Mouse (Mus musculus): Measurements from ENCODE around the gene Hoxd12.

Gene Hoxd12

DNA sequence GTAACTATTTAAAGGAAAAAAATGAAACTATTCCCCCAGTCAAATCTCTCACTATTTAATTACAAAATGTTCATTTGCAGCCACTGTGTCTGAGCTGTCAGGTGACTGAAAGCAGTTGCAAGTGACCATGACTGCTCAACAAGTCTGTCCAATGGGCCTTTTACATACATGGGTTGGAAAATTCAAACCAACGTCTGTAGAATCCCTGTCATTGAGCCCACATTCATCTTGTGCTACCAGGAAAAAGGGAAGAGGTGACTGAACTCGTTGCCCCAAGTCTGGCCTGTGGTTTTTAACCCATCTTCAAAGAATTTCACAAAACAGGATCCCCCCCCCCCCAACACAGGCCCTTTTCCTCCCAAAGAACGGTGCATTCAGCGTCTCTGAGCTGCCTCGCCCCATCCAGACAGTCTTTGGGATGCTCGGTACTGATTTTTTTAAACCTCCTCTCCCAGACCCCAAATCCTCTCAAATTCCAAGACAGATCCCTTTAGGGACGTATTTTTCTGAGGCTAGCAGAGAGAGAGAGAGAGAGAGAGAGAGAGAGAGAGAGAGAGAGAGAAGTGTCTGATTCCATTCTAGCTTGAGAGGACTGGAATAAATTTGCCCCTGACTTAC is 21.1 kb downstream of the Hoxd12 start:
- no peak for DNase-seq (ENCODE audit: low spot score in 2 of 2)

DNA sequence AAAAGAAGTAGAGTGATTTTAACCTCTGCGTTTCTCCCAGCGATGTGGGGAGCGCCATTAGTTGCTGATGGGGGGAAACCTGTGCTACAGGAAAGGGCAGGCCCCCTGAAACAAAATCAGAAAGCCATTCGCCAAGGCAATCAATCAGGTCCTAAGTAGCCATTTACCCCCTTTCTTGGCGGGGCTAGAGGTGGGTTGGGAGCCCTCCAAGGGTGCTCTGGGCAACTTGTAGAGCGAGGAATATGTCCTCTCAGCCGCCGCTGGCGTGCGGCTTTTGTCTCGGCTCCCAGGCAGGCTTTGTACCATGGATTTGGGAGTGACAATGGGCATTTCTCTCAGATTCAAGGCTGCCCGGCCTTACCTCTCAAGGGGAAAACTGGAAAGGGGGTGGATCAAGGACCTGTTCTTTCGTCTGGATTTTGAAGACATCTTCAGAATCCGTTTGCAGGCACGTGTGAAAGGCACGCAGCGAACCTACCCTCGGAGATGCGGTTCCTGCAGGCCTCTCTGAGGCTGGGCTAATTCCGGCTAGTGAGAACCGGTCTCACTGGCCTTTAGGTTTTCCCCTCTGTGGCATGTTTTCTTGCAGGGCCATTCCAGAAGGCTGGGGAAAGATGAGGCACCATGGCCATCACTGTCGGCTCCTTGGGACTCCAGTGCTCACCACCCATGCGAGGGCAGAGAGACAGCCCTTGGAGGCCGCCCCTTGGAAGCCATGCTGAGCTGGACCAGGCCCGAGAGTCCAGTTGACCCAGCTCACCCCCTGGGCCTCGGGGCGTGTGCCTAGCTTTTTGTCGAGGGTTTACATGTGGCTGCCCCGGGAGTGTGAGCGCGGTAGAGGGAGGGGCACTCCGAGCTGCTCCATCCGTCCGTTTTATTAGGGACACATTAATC is 21.9 kb downstream of the Hoxd12 start:
- no peak for DNase-seq (ENCODE audit: low spot score in 2 of 2)

GRCm38 (mm10) chr2:74697567-74698121 is 22.8 kb downstream of the Hoxd12 start, which contains the start of gene Hoxd9:
TSS of gene Hoxd9 (plus strand) at chr2:74697727.
- DNase-seq (ENCODE audit: low spot score in 2 of 2), result no peak

DNA sequence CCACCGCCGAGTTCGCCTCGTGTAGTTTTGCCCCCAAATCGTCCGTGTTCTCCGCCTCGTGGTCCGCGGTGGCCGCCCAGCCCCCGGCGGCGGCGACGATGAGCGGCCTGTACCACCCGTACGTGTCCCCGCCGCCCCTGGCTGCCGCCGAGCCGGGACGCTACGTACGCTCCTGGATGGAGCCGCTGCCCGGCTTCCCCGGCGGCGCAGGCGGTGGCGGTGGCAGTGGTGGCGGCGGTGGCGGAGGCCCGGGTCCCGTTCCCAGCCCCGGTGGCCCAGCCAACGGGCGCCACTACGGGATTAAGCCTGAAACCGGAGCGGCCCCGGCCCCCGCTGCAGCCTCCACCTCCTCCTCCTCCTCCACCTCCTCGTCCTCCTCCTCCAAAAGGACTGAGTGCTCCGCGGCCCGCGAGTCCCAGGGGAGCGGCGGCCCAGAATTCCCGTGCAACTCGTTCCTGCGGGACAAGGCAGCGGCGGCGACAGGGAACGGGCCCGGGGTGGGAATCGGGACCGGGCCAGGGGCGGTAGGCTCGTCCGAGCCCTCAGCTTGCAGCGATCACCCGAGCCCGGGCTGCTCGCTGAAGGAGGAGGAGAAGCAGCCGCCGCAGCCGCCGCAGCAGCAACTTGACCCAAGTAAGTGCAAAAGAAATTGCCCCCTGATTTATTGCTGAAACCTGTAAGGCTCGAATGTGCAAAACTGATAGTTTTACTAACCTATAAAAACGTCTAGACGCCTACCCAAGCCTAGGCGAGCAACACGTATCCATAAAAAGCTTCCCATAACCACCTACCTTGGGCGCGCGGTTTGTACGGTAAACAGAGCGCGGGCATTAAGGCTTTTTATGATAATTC is 23.6 kb downstream of the Hoxd12 start:
- DNase-seq (ENCODE audit: low spot score in 2 of 2), result no peak

DNA sequence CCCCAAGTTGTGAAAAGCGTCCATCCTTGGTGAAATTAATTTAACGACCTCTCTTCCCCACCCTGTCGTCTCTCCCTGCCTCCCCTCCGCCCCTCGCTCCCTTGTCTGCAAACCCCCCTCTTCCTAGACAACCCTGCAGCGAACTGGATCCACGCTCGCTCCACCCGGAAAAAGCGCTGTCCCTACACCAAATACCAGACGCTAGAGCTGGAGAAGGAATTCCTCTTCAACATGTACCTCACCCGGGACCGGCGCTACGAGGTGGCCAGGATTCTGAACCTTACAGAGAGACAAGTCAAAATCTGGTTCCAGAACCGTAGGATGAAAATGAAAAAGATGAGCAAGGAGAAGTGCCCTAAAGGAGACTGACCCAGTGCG is 24.2 kb downstream of the Hoxd12 start:
- DNase-seq (ENCODE audit: low spot score in 2 of 2), result no peak

- no peak for DNase-seq (ENCODE audit: low spot score in 2 of 2)
Measured at GRCm38 (mm10) chr2:74699664-74700545, 25.1 kb downstream of the Hoxd12 start.

- no peak for DNase-seq (ENCODE audit: low spot score in 2 of 2)
Measured at GRCm38 (mm10) chr2:74700546-74701112, 25.8 kb downstream of the Hoxd12 start.

GRCm38 (mm10) chr2:74701949-74702819 is 27.4 kb downstream of the Hoxd12 start:
- DNase-seq (ENCODE audit: low spot score in 2 of 2), result peak; percentile 42 to 56

DNA sequence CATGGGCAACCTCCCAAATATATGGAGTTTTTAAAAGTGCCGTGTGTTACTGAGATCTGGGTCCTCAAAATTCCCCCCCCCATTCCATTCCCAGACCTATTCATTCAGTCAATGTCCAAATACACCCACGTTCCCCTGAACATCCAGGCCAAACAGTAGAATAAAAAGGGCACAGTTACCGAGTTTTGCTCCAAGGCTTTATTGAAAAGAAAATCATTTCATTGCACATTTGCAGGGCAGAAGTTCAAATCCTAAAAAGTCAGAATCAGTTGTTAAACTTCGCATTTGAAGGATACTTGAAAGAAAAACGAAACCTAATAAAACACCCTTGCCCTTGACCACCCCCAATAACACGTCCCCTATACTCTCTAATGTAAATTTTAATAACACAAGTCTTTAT is 28.0 kb downstream of the Hoxd12 start:
- DNase-seq (ENCODE audit: low spot score in 2 of 2), result no peak

GRCm38 (mm10) chr2:74703317-74703716 is 28.5 kb downstream of the Hoxd12 start:
- no peak for DNase-seq (ENCODE audit: low spot score in 2 of 2)

GRCm38 (mm10) chr2:74703720-74704392 is 29.0 kb downstream of the Hoxd12 start:
- DNase-seq (ENCODE audit: low spot score in 2 of 2), result no peak

GRCm38 (mm10) chr2:74704393-74704998 is 29.7 kb downstream of the Hoxd12 start, which contains the start of gene Hoxd8:
TSS of gene Hoxd8 (plus strand) at chr2:74704615.
- no peak for DNase-seq (ENCODE audit: low spot score in 2 of 2)

- DNase-seq (ENCODE audit: low spot score in 2 of 2), result no peak
Measured at GRCm38 (mm10) chr2:74704999-74705466, 30.2 kb downstream of the Hoxd12 start.

GRCm38 (mm10) chr2:74705467-74706089 is 30.8 kb downstream of the Hoxd12 start:
- DNase-seq (ENCODE audit: low spot score in 2 of 2), result no peak

DNA sequence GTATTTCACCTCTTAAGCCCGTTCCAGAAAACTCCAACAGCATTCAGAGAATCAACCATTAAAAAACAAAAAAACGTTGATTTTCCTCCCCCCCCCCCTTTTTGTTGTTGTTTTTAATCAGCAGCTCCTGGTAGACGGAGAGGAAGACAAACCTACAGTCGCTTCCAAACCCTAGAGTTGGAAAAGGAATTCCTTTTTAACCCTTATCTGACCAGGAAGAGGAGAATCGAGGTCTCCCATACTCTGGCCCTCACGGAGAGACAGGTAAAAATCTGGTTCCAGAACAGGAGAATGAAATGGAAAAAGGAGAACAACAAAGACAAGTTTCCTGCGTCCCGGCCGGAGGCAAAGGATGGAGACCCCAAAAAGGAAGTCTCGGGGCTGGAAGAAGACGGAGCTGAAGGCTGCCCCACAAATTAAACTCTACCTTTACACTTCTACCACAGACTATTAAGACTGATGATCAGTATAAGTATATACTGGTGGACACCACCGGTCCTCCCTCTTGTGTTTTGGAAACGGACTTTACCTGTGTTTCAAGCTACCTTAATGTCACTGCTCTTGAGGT is 31.7 kb downstream of the Hoxd12 start:
- DNase-seq (ENCODE audit: low spot score in 2 of 2), result no peak

- DNase-seq (ENCODE audit: low spot score in 2 of 2), result no peak
Measured at GRCm38 (mm10) chr2:74707599-74707998, 32.8 kb downstream of the Hoxd12 start.

GRCm38 (mm10) chr2:74708676-74709075 is 33.9 kb downstream of the Hoxd12 start:
- DNase-seq (ENCODE audit: low spot score in 2 of 2), result no peak
